ENCODE assay signal across 8 mouse cellular contexts in genomic region chr10:17332025-17332767, GRCm38 (mm10).
DNase-seq lines count a peak whose midpoint lies in the region; ATAC-seq lines count a peak whose summit lies in the region.

No protein-coding gene starts in this region.

- H3K4me2 ChIP-seq in neural tube, embryonic 14.5 days (ENCODE audit: low read depth, low read length), result peak overlapping the region; percentile 65

- H3K27me3 ChIP-seq in forebrain, embryonic 10.5 days (ENCODE audit: poor library complexity, severe bottlenecking), result no peaks in the 10 kb centered on the region
- H3K27me3 ChIP-seq in neural tube, embryonic 14.5 days (ENCODE audit: control insufficient read depth, insufficient read depth, low read length), result no peaks in the 10 kb centered on the region

- H3K4me1 ChIP-seq in forebrain, embryonic 10.5 days, result peaks cover 47% of the 10 kb centered on the region
- H3K4me1 ChIP-seq in neural tube, embryonic 14.5 days (ENCODE audit: control insufficient read depth, insufficient read depth, low read length), result peaks cover 26% of the 10 kb centered on the region

- peak; percentile 5 for DNase-seq in adrenal gland, adult 2 months
- DNase-seq in adrenal gland, adult 8-10 months, result no peak
- DNase-seq in brain, adult 2 months (ENCODE audit: low read depth, low spot score), result peak; percentile 25
- peak; percentile 56 for DNase-seq in forebrain, embryonic 10.5 days (ENCODE audit: extremely low spot score, low spot score)
- peak; percentile 10 to 45 for DNase-seq in kidney, postnatal 36 days
- DNase-seq in spleen, postnatal 10 days (ENCODE audit: low spot score in 2 of 2), result no peak
- DNase-seq in spleen, postnatal 4 days (ENCODE audit: low spot score in 2 of 2), result no peak

- peak overlapping the region; percentile 88 for H3K27ac ChIP-seq in forebrain, embryonic 10.5 days
- peak overlapping the region; percentile 88 for H3K27ac ChIP-seq in neural tube, embryonic 14.5 days (ENCODE audit: low read depth, low read length)

- H3K4me3 ChIP-seq in forebrain, embryonic 10.5 days, result peak overlapping the region; percentile 51
- peak overlapping the region; percentile 29; the same call in 1 of the 2 replicates for H3K4me3 ChIP-seq in neural tube, embryonic 14.5 days (ENCODE audit: low read depth, low read length)

- H3K9me3 ChIP-seq in forebrain, embryonic 10.5 days, result no peaks in the 10 kb centered on the region
- H3K9me3 ChIP-seq in neural tube, embryonic 14.5 days (ENCODE audit: control insufficient read depth, low read length), result no peaks in the 10 kb centered on the region

- peak; percentile 73 for ATAC-seq in neural tube, embryonic 14.5 days (ENCODE audit: low read depth)

- no peaks in the 10 kb centered on the region for H3K36me3 ChIP-seq in forebrain, embryonic 10.5 days (replicated peaks)
- H3K36me3 ChIP-seq in neural tube, embryonic 14.5 days (ENCODE audit: control insufficient read depth, insufficient read depth, low read length), result no peaks in the 10 kb centered on the region

- H3K9ac ChIP-seq in neural tube, embryonic 14.5 days (replicated peaks; ENCODE audit: low read depth, low read length), result no peak overlapping the region

- WGBS in forebrain, embryonic 10.5 days, result 28% methylated on average over 6 of the region's 6 CpGs
- 16% methylated on average over 6 of the region's 6 CpGs for WGBS in neural tube, embryonic 14.5 days

Comparison
In these comparisons a context has a peak if more than half of its experiments do, and no peak if none do; other contexts are left out.
1. DNase-seq: peak in adrenal gland, adult 2 months (single experiment), brain, adult 2 months (single experiment), forebrain, embryonic 10.5 days (single experiment) and kidney, postnatal 36 days (2 of 2); none in adrenal gland, adult 8-10 months (single experiment), spleen, postnatal 10 days (0 of 2) and spleen, postnatal 4 days (0 of 2).